Mouse (Mus musculus): Measurements from ENCODE around the gene Tfap2a.

Tfap2a gene

DNA sequence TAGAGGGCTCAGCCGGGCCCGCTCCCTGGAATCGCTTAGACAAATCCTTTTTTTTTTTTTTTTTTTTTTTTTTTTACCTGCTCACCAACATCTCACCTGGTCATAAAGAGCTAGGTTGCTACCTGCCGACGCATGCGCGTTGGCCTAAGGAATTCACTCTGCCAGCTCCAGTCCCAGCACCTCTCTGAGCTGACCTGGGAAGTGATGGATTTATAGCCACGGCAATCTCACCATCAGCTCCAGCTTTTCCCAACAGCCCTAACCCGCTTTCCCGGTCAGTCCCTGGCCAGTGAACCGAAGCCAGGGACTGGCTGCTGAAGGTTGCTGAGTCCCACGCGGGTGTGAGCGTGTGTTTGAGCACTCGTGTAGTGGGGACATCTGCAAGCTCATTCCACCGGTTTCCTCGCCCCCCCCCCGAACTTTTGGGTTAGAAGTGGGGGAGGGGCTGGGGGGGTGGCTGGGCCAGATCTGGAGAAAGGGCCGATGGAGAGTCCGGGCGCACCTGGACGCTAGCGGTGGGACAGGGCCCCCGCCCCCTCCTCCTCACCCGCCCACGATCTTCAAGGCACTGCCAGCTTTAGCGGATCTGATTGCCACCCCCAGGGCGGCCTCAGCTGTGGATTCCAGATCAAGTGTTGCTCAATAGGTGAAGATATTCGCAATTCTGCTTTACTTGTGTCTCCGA, at the start of gene Tfap2a:
Gene Tfap2a, minus strand, starts transcription at position 181 of the 685 bp plus-strand sequence.
- no peak for DNase-seq (ENCODE audit: low spot score in 2 of 2)

DNA sequence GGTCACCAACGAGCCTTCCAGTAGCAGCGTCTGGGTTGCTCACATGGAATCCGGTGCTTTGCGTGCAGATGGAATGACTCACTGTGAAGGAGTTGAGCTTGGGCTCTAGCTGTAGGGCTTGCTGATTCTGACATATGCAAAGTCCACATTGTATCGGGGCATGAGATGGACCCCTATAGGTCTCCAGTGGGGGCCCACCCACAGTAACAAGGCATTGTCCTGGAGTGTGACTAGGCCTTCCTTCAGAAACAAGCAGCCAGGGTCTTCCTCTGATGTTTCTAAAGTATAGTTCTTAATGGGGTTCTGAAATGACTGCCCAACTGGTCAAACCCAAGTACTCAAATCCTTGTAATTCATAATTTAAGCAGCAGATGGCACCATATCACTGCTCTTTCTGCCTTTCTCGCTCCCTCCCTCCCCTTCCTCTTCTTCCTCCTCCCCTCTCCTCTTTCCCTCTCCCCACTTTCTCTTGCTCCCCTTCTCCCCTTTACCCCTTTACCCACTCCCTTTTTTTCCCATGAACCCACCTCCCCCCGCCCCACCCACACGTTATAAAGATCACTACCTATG, 46.1 kb upstream of the Tfap2a start:
- DNase-seq (ENCODE audit: low spot score in 2 of 2): no peak

DNA sequence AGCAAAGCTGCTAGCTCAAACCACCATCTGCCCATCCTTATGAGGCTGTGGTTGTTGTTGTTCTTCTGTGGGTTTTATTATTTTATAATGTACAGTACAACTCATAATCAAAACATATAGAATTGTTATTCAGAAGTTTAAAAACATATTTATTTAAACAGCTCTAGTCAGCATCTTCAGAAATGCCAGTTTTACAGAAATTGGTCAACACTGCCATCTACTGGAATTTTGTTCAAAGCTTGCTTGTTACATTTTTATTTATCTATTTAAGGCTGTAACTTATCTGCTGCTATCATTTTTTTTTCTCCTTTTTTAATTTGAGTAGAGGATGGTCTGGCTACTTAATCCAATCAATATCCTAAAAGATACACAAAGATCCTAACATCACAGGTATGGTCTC, 19.8 kb upstream of the Tfap2a start:
- no peak for DNase-seq (ENCODE audit: low spot score in 2 of 2)

DNA sequence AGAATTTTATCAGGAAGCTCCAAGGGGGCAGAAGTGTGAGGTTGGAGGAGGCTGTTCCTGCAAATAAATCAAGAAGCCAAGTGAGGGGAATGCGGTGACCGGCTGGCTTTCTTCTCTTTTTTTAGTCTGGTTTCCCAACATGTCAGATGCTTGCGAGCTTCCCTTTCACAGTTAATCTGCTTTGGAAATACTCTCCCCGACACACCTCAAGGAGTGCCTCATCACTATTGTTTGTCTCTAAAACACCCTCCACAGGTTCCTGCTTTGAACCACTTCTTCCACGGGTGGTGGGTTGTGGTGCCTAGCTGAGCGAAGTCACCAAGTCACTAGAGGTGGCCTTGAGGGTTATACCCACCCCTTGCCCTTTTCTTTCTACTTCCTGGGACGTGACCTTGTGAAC, 18.2 kb upstream of the Tfap2a start:
- no peak for DNase-seq (ENCODE audit: low spot score in 2 of 2)

DNA sequence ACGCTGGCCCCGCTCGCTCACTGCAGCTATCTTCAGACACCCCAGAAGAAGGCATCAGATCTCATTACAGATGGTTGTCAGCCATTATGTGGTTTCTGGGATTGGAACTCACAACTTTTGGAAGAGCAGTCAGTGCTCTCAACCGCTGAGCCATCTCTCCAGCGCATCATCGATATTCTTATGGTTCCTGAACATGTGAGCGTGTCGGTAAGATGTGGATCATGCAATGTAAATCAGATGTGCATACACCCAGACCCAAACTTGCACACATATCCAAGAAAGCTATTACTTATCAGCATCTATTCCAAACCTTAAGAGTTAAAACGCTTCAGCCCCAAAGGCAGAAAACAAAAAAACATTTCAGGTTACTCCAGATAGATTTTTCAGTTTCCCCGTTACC, 15.9 kb upstream of the Tfap2a start:
- no peak for DNase-seq (ENCODE audit: low spot score in 2 of 2)

DNA sequence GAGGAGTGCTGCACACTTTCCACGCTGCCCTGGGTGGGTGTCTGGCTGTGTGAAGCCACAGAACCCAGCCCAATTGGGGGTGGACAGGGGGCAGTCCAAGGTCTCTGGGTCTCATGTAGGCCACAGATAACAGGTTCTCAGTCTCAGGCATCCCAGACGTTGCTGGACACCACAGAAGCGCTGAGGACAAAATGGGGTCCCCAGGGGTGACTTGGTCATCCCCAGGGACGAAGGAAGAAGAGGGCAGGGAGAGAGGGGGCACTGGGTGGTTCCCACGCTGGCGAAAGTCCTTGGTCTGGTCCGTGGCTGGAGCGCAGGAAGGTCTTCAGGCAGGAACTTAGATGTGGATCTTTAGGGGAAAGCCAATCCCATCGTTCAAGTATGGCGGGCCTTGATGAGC, 13.7 kb upstream of the Tfap2a start:
- DNase-seq (ENCODE audit: low spot score in 2 of 2): no peak

DNA sequence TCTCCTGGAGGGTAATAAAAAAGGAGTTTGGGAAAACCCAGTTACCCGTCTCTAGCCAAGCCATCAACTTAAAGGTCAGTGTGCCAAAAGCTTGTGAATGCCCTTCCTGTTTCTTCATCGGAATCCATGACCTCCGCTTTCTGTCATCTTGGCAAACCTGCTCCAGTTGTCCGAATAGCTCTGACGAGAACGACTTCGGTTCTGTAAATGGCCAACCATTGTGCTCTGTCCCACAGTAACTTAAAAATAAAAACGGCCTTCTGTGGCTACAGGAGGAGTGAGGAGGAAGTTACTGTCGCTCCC, 11.4 kb upstream of the Tfap2a start:
- no peak for DNase-seq (ENCODE audit: low spot score in 2 of 2)

DNA sequence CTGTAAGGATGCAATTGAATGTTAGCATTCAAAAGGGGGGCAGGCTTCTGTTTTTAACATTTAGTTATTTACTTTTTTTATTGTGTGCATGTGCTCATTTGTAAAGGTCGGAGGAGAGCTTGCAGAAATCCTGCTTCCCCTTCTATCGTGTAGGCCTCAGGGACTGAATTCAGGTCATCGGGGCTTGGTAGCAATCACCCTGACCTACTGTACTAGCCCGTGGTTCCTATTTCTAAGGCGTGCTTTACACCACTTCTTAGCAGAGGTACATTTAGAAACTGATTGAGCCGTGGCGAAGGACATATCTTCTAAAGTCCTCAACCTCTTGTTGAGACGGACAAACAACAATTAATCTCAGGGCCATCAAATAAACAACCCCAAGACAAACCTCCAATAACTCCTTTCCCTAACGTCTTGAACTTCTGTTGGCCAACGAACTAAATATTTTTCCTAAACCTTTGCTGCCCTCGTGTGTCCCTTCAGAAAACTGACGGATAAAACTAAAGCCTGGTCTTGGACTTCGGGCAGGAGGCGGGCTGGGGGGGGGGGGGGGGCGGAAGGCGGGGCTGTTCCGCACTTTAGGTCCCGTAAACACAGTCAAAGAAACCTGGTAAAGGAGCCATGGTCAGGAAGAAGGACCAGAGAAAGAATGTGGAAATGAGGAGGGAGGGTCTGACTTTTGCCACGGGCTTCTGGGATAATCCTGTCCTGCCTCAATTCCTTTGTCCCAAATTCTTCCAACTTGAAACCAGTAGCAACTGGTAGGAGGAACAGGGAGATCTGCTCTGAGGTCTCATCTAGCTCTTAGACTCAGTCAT, 10.8 kb upstream of the Tfap2a start:
- no peak for DNase-seq (ENCODE audit: low spot score in 2 of 2)

DNA sequence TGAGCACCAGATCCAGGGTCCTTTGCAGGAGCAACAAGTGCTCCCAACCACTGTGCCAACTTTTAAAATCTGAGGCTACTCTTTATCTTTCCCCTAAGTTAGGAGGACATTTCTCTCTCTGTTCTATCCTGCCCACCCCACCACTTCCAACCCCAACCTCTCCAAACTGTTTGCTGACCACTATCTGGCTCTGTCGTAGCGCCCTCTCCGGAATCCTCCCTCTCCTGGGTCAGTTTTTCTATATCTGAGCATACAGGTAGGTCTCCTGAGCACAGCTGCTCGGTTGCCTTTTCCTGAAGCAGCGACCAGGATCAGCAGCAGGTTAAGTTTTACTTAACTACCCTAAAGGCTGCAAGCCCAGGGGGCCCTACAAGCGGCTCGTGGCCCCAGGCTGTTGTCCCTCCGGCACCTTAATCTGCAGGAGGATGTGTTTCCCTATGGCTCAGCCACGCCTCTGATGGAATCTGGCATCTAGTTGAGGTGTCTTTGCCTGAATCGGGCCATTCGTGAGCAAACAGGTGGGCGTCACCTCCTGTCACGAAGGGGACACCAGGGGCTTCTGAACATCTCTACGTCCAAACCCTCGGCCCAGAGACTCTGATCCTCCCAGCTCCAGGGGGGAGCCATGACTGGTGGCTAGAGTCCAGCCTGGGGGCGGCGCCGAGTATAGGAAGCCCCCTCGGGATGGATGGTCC, 6.1 kb upstream of the Tfap2a start:
- no peak for DNase-seq (ENCODE audit: low spot score in 2 of 2)

DNA sequence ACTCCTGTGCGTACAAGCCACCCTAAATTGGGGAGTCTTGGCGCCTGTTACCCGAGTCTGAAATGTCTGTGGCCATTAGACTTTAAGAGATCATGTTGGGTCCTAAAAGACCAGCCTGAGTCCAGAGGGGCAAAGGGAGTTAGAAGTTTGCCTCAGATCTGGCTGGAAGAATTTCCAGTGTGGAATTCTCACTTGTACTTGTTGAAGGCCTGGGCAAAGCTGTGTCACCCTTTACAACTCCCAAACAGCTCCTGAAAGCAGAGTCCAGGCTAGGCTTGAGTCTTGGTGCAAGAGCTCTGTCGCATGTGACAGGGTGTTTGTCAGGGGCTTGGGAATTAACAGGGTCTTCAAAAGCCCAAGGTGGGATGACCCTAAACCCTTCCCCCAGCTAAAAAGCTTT, 5.0 kb upstream of the Tfap2a start:
- DNase-seq (ENCODE audit: low spot score in 2 of 2): no peak

DNA sequence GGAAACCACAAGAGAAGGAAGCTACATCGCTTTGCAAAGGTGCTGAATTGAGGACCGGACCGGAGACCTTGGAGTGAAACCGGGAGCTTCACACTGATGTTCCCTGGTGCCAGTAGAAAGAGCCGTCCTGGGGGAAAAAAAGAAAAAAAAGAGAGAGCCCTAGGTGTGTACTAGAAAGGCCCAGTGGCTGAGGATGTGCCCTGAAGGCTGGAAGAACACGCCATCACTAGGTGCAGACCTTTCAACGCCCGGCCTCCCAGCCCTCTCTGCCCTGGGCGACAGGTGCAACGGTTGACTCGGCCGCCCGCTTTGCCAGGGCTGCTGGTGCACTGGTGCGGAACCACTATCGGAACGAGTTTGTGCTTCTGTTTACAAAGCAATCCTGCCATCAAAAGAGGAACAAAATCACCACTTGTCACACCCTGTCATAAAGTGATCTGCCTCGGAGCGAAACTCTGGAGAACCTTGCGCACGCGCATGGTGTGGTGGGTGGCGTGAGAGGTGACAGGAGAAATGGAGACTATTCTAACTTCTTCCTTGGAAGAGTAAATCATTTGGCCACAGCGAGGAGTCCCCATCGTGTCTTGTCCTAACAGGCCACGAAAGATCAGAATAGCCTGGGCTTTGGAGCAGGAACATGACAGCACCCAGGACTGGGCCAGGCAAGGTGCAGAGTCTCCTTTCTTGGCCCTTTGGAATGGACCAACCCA, 3.8 kb upstream of the Tfap2a start:
- no peak for DNase-seq (ENCODE audit: low spot score in 2 of 2)

DNA sequence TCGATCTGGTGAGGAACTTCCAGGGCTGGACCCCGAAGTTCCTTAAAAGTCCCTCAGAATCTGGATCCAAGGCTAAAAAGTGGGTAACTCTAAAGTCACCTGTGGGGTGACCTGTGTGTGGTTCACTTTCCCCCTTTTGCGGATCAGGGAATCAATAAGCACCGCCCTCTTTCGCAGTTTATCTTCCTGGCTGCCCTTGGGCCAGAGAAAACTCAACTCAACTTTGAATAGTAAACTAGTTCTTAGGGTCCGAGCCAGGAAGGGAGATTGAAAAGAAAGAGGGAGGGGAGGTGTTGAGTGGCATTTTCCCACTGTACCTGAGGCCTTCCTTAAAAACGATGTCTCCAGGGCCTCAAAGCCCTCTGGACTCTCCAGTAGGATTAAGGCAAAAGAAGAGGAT, 3.3 kb upstream of the Tfap2a start:
- DNase-seq (ENCODE audit: low spot score in 2 of 2): no peak

DNA sequence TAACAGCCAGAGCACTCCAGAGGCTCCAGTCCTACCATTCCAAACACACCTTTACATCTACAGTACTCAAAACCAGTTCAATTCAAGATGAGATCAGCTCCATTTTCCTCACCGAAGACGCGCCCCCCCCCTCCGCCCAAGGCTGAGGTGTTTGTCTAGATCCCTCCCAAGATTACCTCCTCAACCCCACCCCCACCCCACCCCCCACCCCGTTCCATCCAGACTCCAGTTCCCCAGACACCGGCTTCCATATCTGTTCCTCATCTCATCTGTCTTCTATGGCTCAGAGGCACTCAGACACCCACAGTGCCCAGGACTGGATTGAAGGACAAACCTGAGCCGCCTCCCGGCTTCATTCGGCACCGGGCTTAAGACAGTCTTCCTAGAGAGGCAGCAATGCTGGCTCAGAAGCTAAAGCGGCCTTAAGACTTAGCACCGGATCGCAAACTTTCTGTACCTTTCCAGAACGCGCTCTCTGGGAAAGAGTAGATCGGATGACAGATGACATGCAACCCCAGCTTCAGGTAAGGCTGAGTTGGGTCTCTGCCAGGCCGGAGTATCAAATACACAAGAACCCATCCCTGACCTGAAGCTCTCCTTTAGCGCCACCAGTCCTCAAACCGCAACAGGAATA, 2.7 kb upstream of the Tfap2a start:
- no peak for DNase-seq (ENCODE audit: low spot score in 2 of 2)

DNA sequence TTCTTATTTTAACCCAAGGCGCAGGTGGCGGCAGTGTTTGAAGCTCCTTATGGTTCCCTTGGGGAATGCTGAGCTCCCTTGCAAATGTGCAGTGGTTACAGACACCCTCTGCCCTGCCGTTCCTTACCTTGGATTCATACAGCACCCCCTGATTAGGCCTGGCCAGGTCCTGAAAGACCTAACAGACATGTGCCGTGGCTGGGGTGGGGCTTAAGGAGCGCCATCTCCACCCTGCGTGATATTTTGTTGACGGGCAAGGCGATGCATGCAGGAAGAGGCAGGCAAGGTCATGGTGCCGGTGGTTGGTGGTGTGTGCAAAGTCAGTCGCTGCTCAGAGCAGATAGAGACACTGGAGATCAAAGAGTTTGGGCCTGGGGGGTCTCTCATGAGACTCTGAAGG, 1.7 kb upstream of the Tfap2a start:
- no peak for DNase-seq (ENCODE audit: low spot score in 2 of 2)

DNA sequence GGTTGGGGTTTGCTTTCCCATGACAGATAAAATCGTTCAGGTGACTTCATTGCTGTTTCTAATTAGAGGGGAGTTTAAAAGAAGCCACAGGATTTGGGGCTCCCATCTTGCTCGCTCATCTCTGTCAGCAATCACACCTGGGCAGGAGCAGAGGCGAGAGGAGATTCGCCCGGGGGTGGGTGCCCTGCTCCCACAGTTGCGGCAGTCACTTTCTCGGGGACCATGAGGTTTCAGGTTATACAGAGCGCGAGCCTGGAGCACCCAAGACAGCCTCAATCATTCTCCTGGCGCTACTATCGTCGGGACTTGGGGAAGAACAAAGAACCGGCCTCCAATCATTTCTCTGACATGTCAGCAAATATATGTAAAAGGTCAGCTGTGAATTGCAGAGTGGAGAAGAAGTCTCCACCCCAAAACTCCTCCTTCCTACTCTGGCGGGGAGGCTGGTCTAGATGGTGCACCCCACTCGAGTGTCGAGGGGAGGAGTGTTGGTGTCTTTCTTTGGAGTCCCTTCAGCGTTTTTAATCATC, 1.0 kb upstream of the Tfap2a start:
- DNase-seq (ENCODE audit: low spot score in 2 of 2): no peak

DNA sequence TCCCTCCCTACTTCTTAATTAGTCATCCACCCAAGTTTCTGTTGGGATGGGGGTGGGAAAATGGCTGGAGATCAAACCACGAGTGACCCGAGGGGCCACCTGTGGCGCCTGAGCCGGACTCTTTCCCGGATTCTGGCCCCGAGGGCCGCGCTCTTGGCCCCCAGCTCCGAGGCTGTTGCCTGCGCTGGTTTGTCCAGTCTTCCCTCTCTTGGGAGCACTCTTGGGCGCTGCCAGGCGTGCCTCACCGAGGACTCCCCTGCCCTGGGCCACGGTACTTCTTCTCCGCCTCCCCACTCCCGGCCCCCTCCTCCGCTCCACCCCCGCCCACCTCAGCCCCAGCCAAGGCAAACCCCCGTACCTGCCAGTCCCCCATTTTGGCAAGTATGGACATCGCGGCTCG, 415 bp downstream of the Tfap2a start:
- no peak for DNase-seq (ENCODE audit: low spot score in 2 of 2)

DNA sequence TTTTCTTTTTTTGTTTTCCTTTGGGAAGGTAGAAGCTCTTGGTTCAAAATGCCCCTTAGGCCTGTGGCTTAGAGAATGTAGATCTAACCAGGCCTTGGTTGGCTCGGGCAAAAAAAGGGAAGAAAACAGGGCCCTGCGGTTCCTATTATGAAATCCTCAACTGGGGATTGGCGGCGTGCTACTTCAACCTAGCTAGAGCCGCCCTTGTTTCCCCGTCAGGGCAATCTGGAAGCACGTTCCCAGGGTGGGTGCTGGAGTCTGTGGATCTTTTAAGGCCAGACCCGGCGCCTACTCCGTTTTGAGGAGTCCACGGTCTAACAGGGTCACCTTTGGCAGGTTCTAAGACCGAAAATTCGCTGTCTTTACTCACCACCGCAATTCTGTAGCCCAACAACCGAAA, 1.1 kb downstream of the Tfap2a start:
- DNase-seq (ENCODE audit: low spot score in 2 of 2): no peak

DNA sequence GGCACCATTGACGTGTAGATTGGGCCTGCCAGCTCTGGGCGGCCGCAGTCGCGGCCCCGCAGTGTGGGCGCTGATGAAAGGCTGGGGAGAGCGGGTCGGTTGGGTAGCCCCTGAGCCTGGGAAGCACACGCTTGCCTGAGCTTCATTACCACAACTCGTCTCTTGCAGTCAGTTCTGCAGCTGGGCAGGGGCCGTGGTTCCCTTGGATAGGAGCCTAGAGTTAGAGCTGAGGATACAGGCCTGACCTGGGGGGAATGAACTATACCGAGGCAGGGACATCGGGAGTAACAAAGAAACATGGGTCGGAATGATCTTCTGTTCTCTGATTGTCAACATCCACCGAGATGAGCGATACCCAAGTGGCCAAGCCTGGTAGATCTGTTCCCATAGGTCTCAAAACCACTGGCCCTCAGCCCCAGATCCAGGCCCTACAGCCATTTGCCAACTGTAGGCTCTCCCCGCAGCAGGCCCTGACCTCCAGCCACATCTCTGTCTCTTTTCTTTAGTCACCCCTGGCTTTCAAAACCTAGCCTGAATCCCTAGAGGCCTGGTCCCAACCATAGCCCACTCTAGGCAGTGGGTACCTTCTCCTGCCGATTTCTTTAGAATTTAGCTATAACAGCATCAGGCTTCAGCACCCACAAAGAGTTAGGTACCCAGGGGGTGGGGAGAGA, 1.9 kb downstream of the Tfap2a start:
- no peak for DNase-seq (ENCODE audit: low spot score in 2 of 2)

DNA sequence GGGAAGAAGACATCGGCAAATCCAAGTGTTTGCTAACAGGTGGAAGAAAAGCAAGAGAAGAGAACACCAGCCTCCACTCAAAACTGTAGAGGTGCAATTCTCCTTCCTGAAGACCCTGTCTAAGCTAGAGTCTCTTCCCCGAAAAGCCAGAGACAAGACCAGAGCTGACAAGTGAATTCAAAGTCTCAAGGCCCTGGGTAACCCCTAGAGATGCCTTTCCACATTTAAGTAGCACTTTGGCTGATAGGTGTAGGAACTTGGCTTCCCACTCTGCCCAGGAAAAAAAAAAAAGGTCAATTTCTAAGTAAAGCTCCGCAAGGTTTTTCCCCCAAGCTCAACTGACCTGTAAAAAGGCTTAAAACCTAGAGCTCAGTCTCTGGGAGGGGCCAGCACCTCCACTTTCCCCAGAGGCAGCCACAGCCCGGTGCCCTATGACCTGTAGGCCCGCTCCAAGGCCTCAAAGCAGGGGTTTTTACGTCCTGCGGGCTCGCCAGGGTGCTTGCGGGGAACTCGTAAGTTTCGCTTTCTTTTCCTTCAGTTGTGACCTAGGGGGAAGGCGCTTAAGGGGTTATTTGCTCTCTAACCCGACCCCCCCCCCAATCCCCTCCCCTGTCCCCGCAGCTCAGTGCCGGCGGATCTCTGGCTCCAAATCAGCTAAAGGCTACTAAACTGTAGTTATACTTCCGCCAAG, 2.6 kb downstream of the Tfap2a start:
- no peak for DNase-seq (ENCODE audit: low spot score in 2 of 2)

DNA sequence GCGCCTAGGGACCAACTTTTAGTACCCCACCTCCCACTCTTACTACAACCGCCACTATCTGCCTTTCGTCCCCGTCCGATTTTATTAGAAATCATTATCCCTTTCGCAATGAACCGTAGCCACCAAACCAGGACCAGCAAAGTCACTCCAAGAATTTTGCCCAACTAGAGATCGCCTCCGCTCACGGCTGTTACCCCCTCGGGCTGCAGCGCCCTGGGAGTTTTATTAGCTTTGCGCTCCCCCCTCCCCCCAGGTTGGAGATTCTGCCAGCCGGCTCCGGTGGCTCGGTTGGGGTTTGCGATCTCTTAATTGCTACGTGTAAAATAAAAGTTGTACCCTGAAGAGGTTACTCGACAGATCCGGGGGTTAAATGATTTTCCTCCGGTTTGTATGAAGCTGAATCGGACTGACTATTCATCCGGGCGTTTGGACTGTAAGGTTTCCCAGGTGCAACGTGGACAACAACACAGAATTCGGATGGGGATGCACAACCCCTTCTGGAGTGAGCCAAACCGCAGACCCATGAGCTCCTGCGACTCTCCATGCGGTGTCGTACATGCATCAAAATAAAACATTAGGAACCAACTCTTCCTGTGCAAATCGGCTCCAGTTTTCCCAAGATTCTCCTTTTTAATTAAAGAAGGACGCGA, 3.7 kb downstream of the Tfap2a start:
- DNase-seq (ENCODE audit: low spot score in 2 of 2): no peak

Data from spleen, postnatal 14 days (tissue).